Mouse (Mus musculus) MEL (cell line): ENCODE results near the gene Nupl2. TPM values are rescaled to one million over a fixed set of nuclear protein-coding genes. Genes with fewer than 3 reads are reported as not detected.
A peak's percentile ranks its signal among the peaks of the same experiment; 100 is the strongest.

Experiments
- DNase-seq: peaks from one replicate; pipeline ENCODE4 v3.0.0; 2011; ENCODE audit warnings: low read depth, low spot score
- H3K27ac ChIP-seq: 2 replicates; pipeline ENCODE4 v1.5.1; 2012; ENCODE audit warnings: low read depth, mild to moderate bottlenecking, control low read depth, low read length, moderate library complexity; ENCODE audit not compliant: control insufficient read depth
- H3K27me3 ChIP-seq, 2 experiments: fragments of 150-350 bp in 1 of 2; sonication (generic) in 1 of 2; 2 replicates each; pipeline ENCODE4 v1.6.1; 2012; ENCODE audit warnings: low read length in 2 of 2, mild to moderate bottlenecking in 2 of 2, improper control_type of control experiment in 1 of 2, moderate library complexity in 1 of 2; ENCODE audit not compliant: insufficient read depth in 2 of 2, control insufficient read depth in 1 of 2
- H3K36me3 ChIP-seq, 2 experiments: 2 replicates each; pipeline ENCODE4 v1.6.1; 2012 to 2014; ENCODE audit warnings: low read length in 2 of 2, improper control_type of control experiment in 1 of 2, inconsistent platforms in 1 of 2, mild to moderate bottlenecking in 1 of 2; ENCODE audit not compliant: insufficient read depth in 2 of 2, control insufficient read depth in 1 of 2
- H3K4me1 ChIP-seq, 2 experiments: fragments of 150-350 bp in 1 of 2; sonication (generic) in 1 of 2; 2 replicates each; pipeline ENCODE4 v1.6.1; 2012; ENCODE audit warnings: low read length in 2 of 2, improper control_type of control experiment in 1 of 2, mild to moderate bottlenecking in 1 of 2; ENCODE audit not compliant: insufficient read depth in 2 of 2, control insufficient read depth in 1 of 2
- H3K4me3 ChIP-seq, 2 experiments: fragments of 150-350 bp in 1 of 2; sonication (generic) in 1 of 2; 2 replicates each; pipeline ENCODE4 v1.5.1; 2012; ENCODE audit warnings: low read depth in 2 of 2, low read length in 2 of 2, mild to moderate bottlenecking in 2 of 2, moderate library complexity in 2 of 2, control low read depth in 1 of 2, improper control_type of control experiment in 1 of 2; ENCODE audit not compliant: control insufficient read depth in 1 of 2, insufficient read depth in 1 of 2
- H3K79me2 ChIP-seq: 2 replicates; pipeline ENCODE4 v1.6.1; 2012; ENCODE audit warnings: mild to moderate bottlenecking, low read length, moderate library complexity; ENCODE audit not compliant: control insufficient read depth, poor library complexity, insufficient read depth
- H3K9ac ChIP-seq: 2 replicates; pipeline ENCODE4 v1.6.1; 2012; ENCODE audit warnings: low read depth, mild to moderate bottlenecking, control low read depth, low read length, moderate library complexity; ENCODE audit not compliant: control insufficient read depth, poor library complexity, severe bottlenecking
- H3K9me3 ChIP-seq: fragments of 150-350 bp; sonication (generic); replicated peaks from 2 replicates; pipeline ENCODE4 v1.6.1; 2012; ENCODE audit warnings: mild to moderate bottlenecking, low read length, improper control_type of control experiment, moderate library complexity; ENCODE audit not compliant: insufficient read depth
- CHD1 ChIP-seq: IDR thresholded peaks from 2 replicates; pipeline ENCODE4 v1.6.1; 2012; ENCODE audit warnings: low read depth, mild to moderate bottlenecking, inconsistent platforms, low read length, improper control_type of control experiment
- ELF1 ChIP-seq: IDR thresholded peaks from 2 replicates; pipeline ENCODE4 v1.6.1; 2014; ENCODE audit warnings: low read depth, mild to moderate bottlenecking, inconsistent platforms, low read length, improper control_type of control experiment, moderate library complexity
- EP300 ChIP-seq, 2 experiments: IDR thresholded peaks; 2 replicates each; pipeline ENCODE4 v1.6.1; 2011; ENCODE audit warnings: improper control_type of control experiment in 2 of 2, low read length in 2 of 2, low read depth in 1 of 2, mild to moderate bottlenecking in 1 of 2
- GATA1 ChIP-seq: IDR thresholded peaks from 2 replicates; pipeline ENCODE4 v1.6.1; 2011; ENCODE audit warnings: low read depth, low read length, improper control_type of control experiment
- HCFC1 ChIP-seq: IDR thresholded peaks from 2 replicates; pipeline ENCODE4 v1.6.1; 2012; ENCODE audit warnings: low read depth, mild to moderate bottlenecking, inconsistent platforms, low read length, improper control_type of control experiment, moderate library complexity
- NELFE ChIP-seq: IDR thresholded peaks from 2 replicates; pipeline ENCODE4 v1.6.1; 2011; ENCODE audit warnings: low read depth, low read length, improper control_type of control experiment
- NRF1 ChIP-seq: IDR thresholded peaks from 2 replicates; pipeline ENCODE4 v1.6.1; 2014; ENCODE audit warnings: low read depth, mild to moderate bottlenecking, inconsistent platforms, low read length, improper control_type of control experiment, moderate library complexity; ENCODE audit not compliant: poor library complexity, insufficient read depth, severe bottlenecking
- POLR2A ChIP-seq, 2 experiments: IDR thresholded peaks; 2 replicates each; pipeline ENCODE4 v1.6.1; 2011 to 2012; ENCODE audit warnings: low read length in 2 of 2, mild to moderate bottlenecking in 2 of 2, control low read depth in 1 of 2, improper control_type of control experiment in 1 of 2, low read depth in 1 of 2, moderate library complexity in 1 of 2; ENCODE audit not compliant: control insufficient read depth in 1 of 2, insufficient read depth in 1 of 2, poor library complexity in 1 of 2
- POLR2AphosphoS5 ChIP-seq: IDR thresholded peaks from 2 replicates; pipeline ENCODE4 v1.6.1; 2012; ENCODE audit warnings: low read depth, borderline replicate concordance, mild to moderate bottlenecking, inconsistent platforms, low read length, moderate library complexity, mixed read lengths
- RCOR1 ChIP-seq: IDR thresholded peaks from 2 replicates; pipeline ENCODE4 v1.6.1; 2012; ENCODE audit warnings: low read depth, mild to moderate bottlenecking, inconsistent platforms, low read length, improper control_type of control experiment
- SIN3A ChIP-seq: IDR thresholded peaks from 2 replicates; pipeline ENCODE4 v1.6.1; 2012; ENCODE audit warnings: low read length, improper control_type of control experiment, inconsistent platforms
- TBP ChIP-seq: IDR thresholded peaks from 2 replicates; pipeline ENCODE4 v1.8.0; 2011; ENCODE audit warnings: low read depth, low read length, improper control_type of control experiment
- TCF12 ChIP-seq: IDR thresholded peaks from 2 replicates; pipeline ENCODE4 v1.6.1; 2014; ENCODE audit warnings: low read depth, mild to moderate bottlenecking, inconsistent platforms, low read length, improper control_type of control experiment, moderate library complexity
- UBTF ChIP-seq: IDR thresholded peaks from 2 replicates; pipeline ENCODE4 v1.6.1; 2012; ENCODE audit warnings: low read depth, mild to moderate bottlenecking, inconsistent platforms, low read length, improper control_type of control experiment, moderate library complexity, borderline replicate concordance; ENCODE audit not compliant: insufficient read depth
- polyA plus RNA-seq, 2 experiments: library from polyadenylated mRNA; stranded (reverse) in 1 of 2; unstranded in 1 of 2; fragments of >175 nt in 1 of 2; fragments of >200 nt in 1 of 2; gene quantifications; 2 replicates each; pipeline versions ENCODE4 v1.2.1 to v1.2.4; 2012; ENCODE audit warnings: low replicate concordance in 2 of 2, low read depth in 1 of 2; ENCODE audit not compliant: insufficient read length in 2 of 2, insufficient read depth in 1 of 2, missing spikeins in 1 of 2
- total RNA-seq: library from RNA; depleted of rRNA; stranded (reverse); fragments of 300-350 nt; gene quantifications from 2 replicates; pipeline ENCODE4 v1.2.3, GENCODE M21; 2012

Gene Nupl2
- total and polyA plus RNA-seq, 3 experiments: 13.8 to 121 (median 23.1) TPM

DNA sequence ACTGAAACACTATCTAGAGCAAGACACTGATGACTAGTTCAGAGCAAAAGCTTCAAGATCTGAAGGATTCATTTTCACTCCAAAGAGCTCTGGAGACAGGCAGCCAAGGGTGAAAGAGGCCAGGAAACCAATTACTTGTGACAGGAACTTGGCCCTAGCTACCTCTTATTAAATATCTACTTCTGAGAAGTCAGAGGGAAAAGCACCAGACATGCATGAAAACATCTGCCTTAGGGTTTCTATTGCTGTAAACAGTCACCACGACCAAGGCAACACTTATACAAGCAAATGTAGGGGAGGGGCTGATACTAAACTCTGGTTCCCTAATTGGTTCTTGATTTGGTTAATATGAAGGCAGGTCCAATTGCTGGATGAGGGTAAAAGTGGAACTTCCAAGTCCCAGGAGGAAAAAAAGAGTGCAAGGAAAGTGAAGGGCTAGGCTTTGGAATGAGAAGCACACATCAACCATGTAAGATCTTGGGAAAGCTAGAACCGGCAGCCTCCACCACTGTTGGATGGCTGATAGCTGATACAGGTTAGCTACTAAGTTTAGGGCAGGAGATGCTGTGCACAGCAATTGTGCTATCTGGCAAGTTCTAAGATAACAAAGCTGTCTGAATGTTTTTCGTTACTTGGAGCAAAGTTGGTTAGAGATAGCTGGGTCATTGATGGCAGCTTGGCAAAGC, 49.2 kb downstream of the Nupl2 start:
- Histone ChIP-seq H3K79me2 (no peaks in the 10 kb centered on the region), H3K27ac (no peak overlapping the region)
- peak; percentile 44 for DNase-seq

DNA sequence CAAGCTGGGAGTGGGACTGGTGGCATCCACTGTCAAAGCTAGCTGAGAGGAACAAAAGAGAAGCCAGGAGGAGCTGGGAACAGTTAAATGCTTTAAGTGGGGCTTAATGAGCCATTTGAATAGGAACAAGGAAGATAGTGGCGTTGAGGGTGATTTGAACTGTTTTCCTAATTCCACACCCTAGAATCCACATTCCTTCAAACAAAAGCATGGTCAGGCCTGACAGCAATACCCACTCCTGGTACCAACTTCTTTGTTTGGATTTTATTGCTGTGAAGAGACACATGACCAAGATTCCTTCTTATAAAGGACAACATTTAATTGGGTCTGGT, 49.8 kb downstream of the Nupl2 start:
- no peaks in the 10 kb centered on the region for H3K9me3 ChIP-seq
- TF ChIP-seq NRF1: no peak
- no peak for TF ChIP-seq POLR2A (IDR thresholded peaks at IDR 0.05; ENCODE audit: control insufficient read depth in 1 of 2, insufficient read depth in 1 of 2, low read depth in 1 of 2, low read length in 2 of 2, poor library complexity in 1 of 2)
- TF ChIP-seq UBTF: no peak
- no peak for TF ChIP-seq TBP
- no peak for TF ChIP-seq HCFC1
- TF ChIP-seq CHD1: no peak
- no peak for DNase-seq

More for the DNA sequence above, 49.2 kb downstream of the Nupl2 start:
- no peaks in the 10 kb centered on the region for H3K27me3 ChIP-seq
- H3K4me3 ChIP-seq: no peak overlapping the region
- no peaks in the 10 kb centered on the region for H3K9me3 ChIP-seq
- peaks cover 0 to 7% of the 10 kb centered on the region in 2 experiments; a peak in 2 of 4 replicates for H3K4me1 ChIP-seq
- peak; percentile 44; the same call in 1 of the 2 replicates for TF ChIP-seq TCF12
- no peak for TF ChIP-seq POLR2AphosphoS5
- TF ChIP-seq GATA1: peak; percentile 66
- no peak for TF ChIP-seq NELFE
- TF ChIP-seq SIN3A: no peak
- no peak for TF ChIP-seq ELF1
- peak; percentile 55 to 62; a peak in 2 of 4 replicates for TF ChIP-seq EP300 (IDR thresholded peaks at IDR 0.05; ENCODE audit: low read depth in 1 of 2, low read length in 2 of 2)
- TF ChIP-seq RCOR1: peak; percentile 20; the same call in 1 of the 2 replicates
- H3K9ac ChIP-seq: no peak overlapping the region
- peaks cover 0 to 1% of the 10 kb centered on the region in 2 experiments; a peak in 2 of 4 replicates for H3K36me3 ChIP-seq

More for the DNA sequence above, 49.8 kb downstream of the Nupl2 start:
- Histone ChIP-seq H3K4me1 (peaks cover 0 to 3% of the 10 kb centered on the region in 2 experiments; a peak in 1 of 4 replicates), H3K36me3 (no peaks in the 10 kb centered on the region; a peak in 2 of 4 replicates), H3K9ac (no peak overlapping the region), H3K27ac (no peak overlapping the region), H3K79me2 (no peaks in the 10 kb centered on the region), H3K4me3 (no peak overlapping the region), H3K27me3 (no peaks in the 10 kb centered on the region)
